Mouse (Mus musculus) bone marrow macrophage, adult 2 months (primary cell): ENCODE measurements around the gene Cdc73.

Experiments
- CTCF ChIP-seq: IDR thresholded peaks from 2 replicates; pipeline ENCODE4 v1.5.1; 2012; ENCODE audit warnings: low read depth, mild to moderate bottlenecking, low read length, moderate library complexity
- POLR2A ChIP-seq: IDR thresholded peaks from 2 replicates; pipeline ENCODE4 v1.6.1; 2012; ENCODE audit warnings: mild to moderate bottlenecking, low read depth, low read length, borderline replicate concordance

DNA sequence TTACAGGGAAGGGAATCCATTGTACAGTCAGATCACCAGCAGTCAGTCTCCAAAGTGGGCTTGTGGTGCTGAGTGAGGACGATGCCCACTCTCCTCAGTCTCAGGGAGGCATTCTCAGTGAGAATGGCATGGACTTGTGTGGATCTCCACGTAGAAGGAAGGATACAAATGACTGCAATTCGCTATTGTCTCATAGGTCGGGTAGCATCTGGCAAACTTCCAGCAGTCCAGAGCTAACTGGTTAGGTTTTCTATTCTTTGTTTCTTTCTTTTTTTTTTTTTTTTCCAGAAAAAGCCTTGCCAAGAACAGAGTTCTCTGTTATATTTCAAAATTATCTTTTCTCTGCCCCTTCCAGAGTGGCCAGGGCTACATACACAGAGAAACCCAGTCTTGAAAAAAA lies 4.3 kb upstream of the Cdc73 start:
- TF ChIP-seq CTCF (no peak), POLR2A (no peak)
